Mouse (Mus musculus) heart, postnatal 0 days (tissue): ENCODE measurements at regions not wholly inside any gene's neighbourhood (a gene's known extent, or its start where the extent isn't known, plus 50 kb on each side); places are given as distances from the start of the nearest gene placed in this dataset.

Experiments
- CTCF ChIP-seq: IDR thresholded peaks from 2 replicates; pipeline ENCODE4 v1.5.1; 2016; ENCODE audit warnings: antibody characterized with exemption, control low read depth, low read depth
- EP300 ChIP-seq: IDR thresholded peaks from 2 replicates; pipeline ENCODE4 v1.6.1; 2016; ENCODE audit warnings: antibody characterized with exemption, low read depth

GRCm38 (mm10) chr2:149768551-149768950, 60.5 kb upstream of the Syndig1 start:
- TF ChIP-seq CTCF, result no peak
- TF ChIP-seq EP300, result no peak
